Mouse (Mus musculus): Measurements from ENCODE around the gene Arhgap42.
A peak's percentile ranks its signal among the peaks of the same experiment; 100 is the strongest.

Arhgap42 gene

GRCm38 (mm10) chr9:9210464-9210863 is 28.4 kb downstream of the Arhgap42 start:
- DNase-seq (ENCODE audit: low spot score in 2 of 2), result no peak

GRCm38 (mm10) chr9:9208205-9208604 is 30.7 kb downstream of the Arhgap42 start:
- no peak for DNase-seq (ENCODE audit: low spot score in 2 of 2)

- DNase-seq (ENCODE audit: low spot score in 2 of 2), result no peak
These were observed 31.6 kb downstream of the Arhgap42 start for GRCm38 (mm10) chr9:9207251-9207650.

- peak in 1 of 2 experiments; percentile 4 for DNase-seq (ENCODE audit: low spot score in 2 of 2)
These were observed 38.0 kb downstream of the Arhgap42 start for GRCm38 (mm10) chr9:9200827-9201388.

- DNase-seq (ENCODE audit: low spot score in 2 of 2), result no peak
These were observed 39.6 kb downstream of the Arhgap42 start for GRCm38 (mm10) chr9:9199170-9199841.

GRCm38 (mm10) chr9:9198645-9199044 is 40.3 kb downstream of the Arhgap42 start:
- DNase-seq (ENCODE audit: low spot score in 2 of 2), result no peak

- no peak for DNase-seq (ENCODE audit: low spot score in 2 of 2)
These were observed 42.9 kb downstream of the Arhgap42 start for GRCm38 (mm10) chr9:9196046-9196445.

GRCm38 (mm10) chr9:9194496-9194895 is 44.4 kb downstream of the Arhgap42 start:
- no peak for DNase-seq (ENCODE audit: low spot score in 2 of 2)

GRCm38 (mm10) chr9:9192716-9193115 is 46.2 kb downstream of the Arhgap42 start:
- DNase-seq (ENCODE audit: low spot score in 2 of 2), result no peak

- no peak for DNase-seq (ENCODE audit: low spot score in 2 of 2)
These were observed 48.1 kb downstream of the Arhgap42 start for GRCm38 (mm10) chr9:9190835-9191234.

GRCm38 (mm10) chr9:9188167-9188566 is 50.7 kb downstream of the Arhgap42 start:
- no peak for DNase-seq (ENCODE audit: low spot score in 2 of 2)

GRCm38 (mm10) chr9:9177745-9178144 is 61.2 kb downstream of the Arhgap42 start:
- no peak for DNase-seq (ENCODE audit: low spot score in 2 of 2)

- DNase-seq (ENCODE audit: low spot score in 2 of 2), result no peak
These were observed 64.0 kb downstream of the Arhgap42 start for GRCm38 (mm10) chr9:9174924-9175323.

- no peak for DNase-seq (ENCODE audit: low spot score in 2 of 2)
These were observed 64.7 kb downstream of the Arhgap42 start for GRCm38 (mm10) chr9:9174206-9174605.

- no peak for DNase-seq (ENCODE audit: low spot score in 2 of 2)
These were observed 65.8 kb downstream of the Arhgap42 start for GRCm38 (mm10) chr9:9173091-9173490.

GRCm38 (mm10) chr9:9171146-9171816 is 67.6 kb downstream of the Arhgap42 start:
- peak in 1 of 2 experiments; percentile 16 for DNase-seq (ENCODE audit: low spot score in 2 of 2)

- DNase-seq (ENCODE audit: low spot score in 2 of 2), result no peak
These were observed 73.2 kb downstream of the Arhgap42 start for GRCm38 (mm10) chr9:9165641-9166063.

- no peak for DNase-seq (ENCODE audit: low spot score in 2 of 2)
These were observed 78.2 kb downstream of the Arhgap42 start for GRCm38 (mm10) chr9:9160736-9161135.

- DNase-seq (ENCODE audit: low spot score in 2 of 2), result no peak
These were observed 80.7 kb downstream of the Arhgap42 start for GRCm38 (mm10) chr9:9158241-9158640.

- DNase-seq (ENCODE audit: low spot score in 2 of 2), result no peak
These were observed 81.5 kb downstream of the Arhgap42 start for GRCm38 (mm10) chr9:9157425-9157824.

- DNase-seq (ENCODE audit: low spot score in 2 of 2), result no peak
These were observed 84.3 kb downstream of the Arhgap42 start for GRCm38 (mm10) chr9:9154636-9155035.

- DNase-seq (ENCODE audit: low spot score in 2 of 2), result no peak
These were observed 94.4 kb downstream of the Arhgap42 start for GRCm38 (mm10) chr9:9144301-9145121.

Data from urinary bladder, adult 18-20 months (tissue).